Mouse (Mus musculus): ENCODE results near the gene Fndc5. TPM values are rescaled to one million over a fixed set of nuclear protein-coding genes. Genes with fewer than 3 reads are reported as not detected.

The Fndc5 gene
- polyA plus RNA-seq, 1 experiment from 2014 or later = 2.6 TPM

- peak overlapping the region; percentile 99 for H3K4me3 ChIP-seq
- H3K27me3 ChIP-seq (ENCODE audit: low read depth, poor library complexity, severe bottlenecking) = no peaks in the 10 kb centered on the region
- peaks cover 21% of the 10 kb centered on the region for H3K36me3 ChIP-seq
- peaks cover 25% of the 10 kb centered on the region for H3K4me1 ChIP-seq
- WGBS = 45% methylated on average over 5 of the region's 5 CpGs
- H3K9me3 ChIP-seq (replicated peaks) = no peaks in the 10 kb centered on the region
- DNase-seq (ENCODE audit: low spot score) = no peak
- peak overlapping the region; percentile 98 for H3K27ac ChIP-seq
These were observed 51.4 kb downstream of the Fndc5 start for GRCm38 (mm10) chr4:129188041-129188659.

- Histone ChIP-seq H3K4me3 (peak overlapping the region; percentile 99), H3K9me3 (replicated peaks) (no peaks in the 10 kb centered on the region), H3K27me3 (ENCODE audit: low read depth, poor library complexity, severe bottlenecking) (no peaks in the 10 kb centered on the region), H3K36me3 (peaks cover 23% of the 10 kb centered on the region), H3K4me1 (peaks cover 25% of the 10 kb centered on the region), H3K27ac (peak overlapping the region; percentile 98)
- under 1% methylated on average over 71 of the region's 74 CpGs for WGBS
- no peak for DNase-seq (ENCODE audit: low spot score)
These were observed 52.2 kb downstream of the Fndc5 start for GRCm38 (mm10) chr4:129188803-129189541.

- H3K27ac ChIP-seq = peak within 1 kb of the TSS; percentile 98
- H3K27me3 ChIP-seq (ENCODE audit: low read depth, poor library complexity, severe bottlenecking) = no peaks in the 10 kb centered on the region
- WGBS = under 1% methylated on average over 56 of the region's 58 CpGs
- peak; percentile 99 for DNase-seq (ENCODE audit: low spot score)
- peaks cover 23% of the 10 kb centered on the region for H3K36me3 ChIP-seq
- H3K4me3 ChIP-seq = peak within 1 kb of the TSS; percentile 99
- H3K9me3 ChIP-seq (replicated peaks) = no peaks in the 10 kb centered on the region
- peaks cover 25% of the 10 kb centered on the region for H3K4me1 ChIP-seq
These were observed 53.0 kb downstream of the Fndc5 start, which contains the start of the genes S100pbp and Yars for GRCm38 (mm10) chr4:129189542-129190519. TSS of gene S100pbp (minus strand) at chr4:129189727. TSS of gene Yars (plus strand) at chr4:129189760.

DNA sequence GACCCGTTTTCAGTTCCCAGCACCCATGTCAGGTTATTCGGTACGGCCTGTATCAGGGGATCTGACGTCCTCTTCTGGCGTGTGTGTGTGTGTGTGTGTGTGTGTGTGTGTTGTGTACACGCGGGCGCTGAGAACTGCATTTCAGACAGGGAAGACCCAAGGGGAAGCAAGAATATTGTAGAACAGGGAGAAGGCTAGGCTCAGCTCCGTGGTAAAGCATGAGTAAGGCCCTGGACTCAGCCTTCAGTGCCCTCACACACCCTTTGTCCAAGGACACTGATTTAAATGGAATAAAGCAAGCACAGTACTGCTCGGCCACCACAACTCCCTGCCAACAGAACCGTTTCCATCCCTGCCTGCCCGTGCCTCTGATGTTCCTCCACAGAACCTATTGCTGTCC is 53.7 kb downstream of the Fndc5 start:
- Histone ChIP-seq H3K4me1 (peaks cover 25% of the 10 kb centered on the region), H3K36me3 (peaks cover 30% of the 10 kb centered on the region), H3K9me3 (replicated peaks) (no peaks in the 10 kb centered on the region), H3K27ac (peak overlapping the region; percentile 89), H3K4me3 (peak overlapping the region; percentile 99), H3K27me3 (ENCODE audit: low read depth, poor library complexity, severe bottlenecking) (no peaks in the 10 kb centered on the region)
- WGBS = 5% methylated on average over 12 of the region's 12 CpGs
- peak; percentile 43 for DNase-seq (ENCODE audit: low spot score)

DNA sequence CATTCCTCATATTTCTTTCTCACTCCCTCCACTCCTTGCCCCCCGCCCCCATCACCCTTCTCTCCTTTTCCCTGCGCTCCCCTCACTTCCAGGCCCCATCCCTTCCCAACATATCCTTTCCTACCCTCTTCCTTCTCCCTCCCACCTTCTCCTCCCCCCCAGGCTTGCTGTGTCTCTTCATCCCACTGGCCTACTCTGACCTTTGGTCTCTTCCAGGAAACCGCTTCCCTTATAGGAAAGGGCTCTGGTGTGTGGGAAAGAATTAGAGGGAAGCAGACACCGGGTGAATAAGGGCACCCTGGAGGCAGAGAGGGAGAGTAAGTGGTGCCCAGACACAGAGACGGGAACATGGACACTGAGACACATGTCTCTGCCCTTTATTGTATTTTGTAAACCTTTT is 54.9 kb downstream of the Fndc5 start:
- Histone ChIP-seq H3K9me3 (replicated peaks) (no peaks in the 10 kb centered on the region), H3K36me3 (peaks cover 40% of the 10 kb centered on the region), H3K4me1 (peaks cover 25% of the 10 kb centered on the region), H3K4me3 (peak overlapping the region; percentile 14; the same call in 1 of the 2 replicates), H3K27ac (no peak overlapping the region), H3K27me3 (ENCODE audit: low read depth, poor library complexity, severe bottlenecking) (no peaks in the 10 kb centered on the region)
- 76% methylated on average over 5 of the region's 5 CpGs for WGBS
- DNase-seq (ENCODE audit: low spot score) = no peak

Other genes starting within 250 kb of the Fndc5 start
- gene Azin2, start 174.6 kb upstream of the Fndc5 start, polyA plus RNA-seq (2016; fragmentation: Nextera tagmentation; extraction: Ambion mirVana) = 9.8 and 15.4 TPM in 2 replicates
- gene Ak2, start 145.0 kb upstream of the Fndc5 start, polyA plus RNA-seq (2016; fragmentation: Nextera tagmentation; extraction: Ambion mirVana) = 236 and 271 TPM in 2 replicates
- 8.0 and 9.1 TPM in 2 replicates for gene Rnf19b, start 78.7 kb upstream of the Fndc5 start, polyA plus RNA-seq (2016; fragmentation: Nextera tagmentation; extraction: Ambion mirVana)
- gene Tmem54, start 31.5 kb upstream of the Fndc5 start, polyA plus RNA-seq (2016; fragmentation: Nextera tagmentation; extraction: Ambion mirVana) = 6.8 and 7.3 TPM in 2 replicates
- 0.30 and 0.69 TPM in 2 replicates for gene Hpca, start 15.0 kb upstream of the Fndc5 start, polyA plus RNA-seq (2016; fragmentation: Nextera tagmentation; extraction: Ambion mirVana)
- gene S100pbp, start 52.7 kb downstream of the Fndc5 start, polyA plus RNA-seq (2016; fragmentation: Nextera tagmentation; extraction: Ambion mirVana) = 29.7 and 34.5 TPM in 2 replicates
- gene Yars, start 52.8 kb downstream of the Fndc5 start, polyA plus RNA-seq (2016; fragmentation: Nextera tagmentation; extraction: Ambion mirVana) = 98.9 and 103 TPM in 2 replicates
- 4.0 and 4.1 TPM in 2 replicates for gene C77080, start 124.4 kb downstream of the Fndc5 start, polyA plus RNA-seq (2016; fragmentation: Nextera tagmentation; extraction: Ambion mirVana)
- gene Sync, start 150.6 kb downstream of the Fndc5 start, polyA plus RNA-seq (2016; fragmentation: Nextera tagmentation; extraction: Ambion mirVana) = 0.36 and 0.39 TPM in 2 replicates
- gene Rbbp4, start 198.4 kb downstream of the Fndc5 start, polyA plus RNA-seq (2016; fragmentation: Nextera tagmentation; extraction: Ambion mirVana) = 561 and 589 TPM in 2 replicates
- 49.5 and 50.3 TPM in 2 replicates for gene Zbtb8os, start 198.7 kb downstream of the Fndc5 start, polyA plus RNA-seq (2016; fragmentation: Nextera tagmentation; extraction: Ambion mirVana)
- gene Zbtb8a, start 241.1 kb downstream of the Fndc5 start, polyA plus RNA-seq (2016; fragmentation: Nextera tagmentation; extraction: Ambion mirVana) = 6.3 and 8.0 TPM in 2 replicates